Mouse (Mus musculus) brain, embryonic 14.5 days (tissue): ENCODE results near the gene Oxa1l. TPM values are rescaled to one million over a fixed set of nuclear protein-coding genes. Genes with fewer than 3 reads are reported as not detected.
"Not testable (repeated sequence)": the region's sequence is repeated elsewhere in the genome, so short reads cannot be mapped to it uniquely, and the experiment has no call there.

Source experiments
- DNase-seq: peaks from one replicate; pipeline ENCODE4 v3.0.0-alpha.2; 2011; ENCODE audit warnings: low read depth
- CTCF ChIP-seq: fragments of 200-500 bp; IDR thresholded peaks from 2 replicates; pipeline ENCODE4 v1.5.1; 2012; ENCODE audit warnings: inconsistent platforms, mild to moderate bottlenecking, moderate library complexity, borderline replicate concordance; ENCODE audit not compliant: insufficient read depth, insufficient read length; ENCODE audit errors: extremely low read depth
- POLR2A ChIP-seq: fragments of 200-500 bp; IDR thresholded peaks from 2 replicates; pipeline ENCODE4 v1.6.1; 2012; ENCODE audit warnings: mild to moderate bottlenecking, inconsistent platforms, borderline replicate concordance; ENCODE audit not compliant: poor library complexity, insufficient read depth, insufficient read length, severe bottlenecking; ENCODE audit errors: extremely low read depth
- polyA plus RNA-seq: library from polyadenylated mRNA; depleted of rRNA; stranded (reverse); fragments of >200 nt; gene quantifications from 2 replicates; pipeline ENCODE4 v1.2.3, GENCODE M21; 2012; rRNA removed

The Oxa1l gene
- 98.0 and 101 TPM in 2 replicates for polyA plus RNA-seq

GRCm38 (mm10) chr14:54360577-54361340 is at the start of gene Oxa1l:
TSS of gene Oxa1l (plus strand) at chr14:54360834.
- peak; percentile 51; the same call in 1 of the 2 replicates for TF ChIP-seq POLR2A
- TF ChIP-seq CTCF, result no peak

GRCm38 (mm10) chr14:54311763-54312162 is 48.9 kb upstream of the Oxa1l start:
- DNase-seq, result no peak
- TF ChIP-seq CTCF, result no peak
- no peak for TF ChIP-seq POLR2A

More at GRCm38 (mm10) chr14:54360577-54361340, at the start of gene Oxa1l:
- DNase-seq, result peak; percentile 98

DNA sequence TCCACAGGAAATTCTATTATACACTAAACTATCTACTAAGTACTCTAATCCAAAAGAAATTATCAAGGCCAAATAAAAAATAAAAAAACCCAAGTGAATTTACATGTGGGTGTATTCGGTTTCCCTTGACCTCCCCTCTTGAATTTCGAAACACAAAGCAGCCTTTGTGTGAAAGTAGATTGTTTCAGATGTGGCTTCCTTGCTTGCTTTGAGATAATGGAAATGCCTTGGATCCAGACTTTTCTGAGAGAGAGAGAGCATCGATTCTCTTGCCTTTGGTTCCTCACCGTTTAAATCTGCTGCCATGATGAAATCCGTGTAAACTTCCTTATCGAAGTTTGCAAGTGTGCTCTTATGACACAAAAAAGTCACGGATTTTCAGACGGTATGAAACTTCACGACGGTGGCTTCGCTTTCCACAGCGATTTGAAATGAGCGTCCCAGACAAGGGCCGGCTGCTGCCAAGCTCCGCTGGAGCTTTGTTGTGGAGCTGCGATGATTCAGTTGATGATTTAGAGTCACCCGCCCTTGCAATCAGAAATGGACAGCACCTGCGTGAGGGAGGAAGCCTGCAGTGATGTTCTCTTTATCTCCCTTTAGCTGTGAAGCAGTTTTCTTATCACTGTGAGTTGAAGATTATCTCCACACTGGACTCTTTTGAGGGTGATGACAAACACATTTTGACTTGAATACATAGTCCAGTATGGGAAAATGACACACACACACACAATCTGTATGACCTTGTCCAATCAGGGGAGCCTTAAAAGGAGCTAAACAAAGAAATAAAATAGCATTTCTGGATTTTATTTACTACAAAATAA is 38.9 kb upstream of the Oxa1l start:
- no peak for DNase-seq
- TF ChIP-seq POLR2A (no peak), CTCF (no peak)

- TF ChIP-seq CTCF (no peak), POLR2A (no peak)
- no peak for DNase-seq
These were observed 36.1 kb upstream of the Oxa1l start for GRCm38 (mm10) chr14:54324486-54324885.

DNA sequence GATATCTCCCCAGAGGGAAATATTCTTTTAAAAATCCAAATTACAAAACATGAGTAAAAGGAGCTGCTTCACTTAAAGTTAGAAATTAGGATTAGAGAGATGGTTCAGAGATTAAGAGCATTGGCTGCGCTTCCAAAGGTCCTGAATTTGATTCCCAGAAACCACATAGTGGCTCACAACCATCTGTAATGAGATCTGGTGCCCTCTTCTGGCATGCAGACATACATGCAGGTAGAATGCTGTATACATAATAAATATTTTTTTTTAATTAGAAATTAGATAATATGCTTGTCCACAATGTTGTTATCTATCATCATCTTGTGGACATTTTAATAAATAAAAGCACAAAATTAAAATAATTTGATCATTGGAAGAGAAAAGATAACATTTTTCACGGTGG is 32.1 kb upstream of the Oxa1l start:
- DNase-seq, result no peak
- TF ChIP-seq CTCF, result peak; percentile 9; the same call in 1 of the 2 replicates
- no peak for TF ChIP-seq POLR2A

GRCm38 (mm10) chr14:54329201-54329600 is 31.4 kb upstream of the Oxa1l start:
- DNase-seq, result no peak
- TF ChIP-seq CTCF (no peak), POLR2A (no peak)

- no peak for DNase-seq
- TF ChIP-seq POLR2A, result no peak
- no peak for TF ChIP-seq CTCF
These were observed 29.5 kb upstream of the Oxa1l start for GRCm38 (mm10) chr14:54331178-54331577.

- DNase-seq, result peak; percentile 91
- TF ChIP-seq CTCF (no peak), POLR2A (no peak)
These were observed 28.2 kb upstream of the Oxa1l start for GRCm38 (mm10) chr14:54332176-54333074.

DNA sequence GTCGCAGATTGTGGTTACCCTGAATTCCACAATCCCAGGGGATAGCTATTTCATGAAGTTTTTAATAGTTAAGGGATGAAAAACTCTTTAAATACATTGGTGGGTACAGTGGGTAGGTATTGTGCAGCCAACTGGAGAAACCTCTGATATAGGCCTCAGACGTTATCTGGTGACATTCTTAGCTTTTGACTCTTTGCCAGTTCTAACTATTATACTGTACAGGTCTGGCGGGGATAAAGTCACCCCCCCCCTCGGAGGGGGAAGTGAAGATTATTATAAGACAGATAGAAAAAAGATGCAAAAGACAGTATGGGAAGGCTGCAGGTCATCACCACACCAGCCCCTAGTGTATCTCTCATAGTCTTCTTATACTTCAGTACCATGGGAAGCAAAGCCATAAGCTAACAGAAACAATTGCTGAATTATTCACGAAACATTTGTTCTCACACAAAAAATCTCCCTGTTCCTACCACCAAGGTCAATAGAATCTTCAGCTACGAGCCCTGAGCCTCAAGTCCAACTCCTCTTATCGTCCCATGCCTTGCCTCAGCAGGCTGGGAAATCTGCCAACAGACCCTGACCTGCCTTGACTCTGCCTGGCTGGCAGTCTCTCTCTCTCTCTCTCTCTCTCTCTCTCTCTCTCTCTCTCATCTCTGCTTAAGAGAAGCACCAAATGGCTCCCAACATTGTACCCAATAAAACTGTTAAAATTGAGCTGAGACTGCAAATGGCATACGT is 27.0 kb upstream of the Oxa1l start:
- TF ChIP-seq POLR2A (no peak), CTCF (no peak)
- peak; percentile 46 for DNase-seq

GRCm38 (mm10) chr14:54340836-54341235 is 19.8 kb upstream of the Oxa1l start:
- DNase-seq, result no peak

DNA sequence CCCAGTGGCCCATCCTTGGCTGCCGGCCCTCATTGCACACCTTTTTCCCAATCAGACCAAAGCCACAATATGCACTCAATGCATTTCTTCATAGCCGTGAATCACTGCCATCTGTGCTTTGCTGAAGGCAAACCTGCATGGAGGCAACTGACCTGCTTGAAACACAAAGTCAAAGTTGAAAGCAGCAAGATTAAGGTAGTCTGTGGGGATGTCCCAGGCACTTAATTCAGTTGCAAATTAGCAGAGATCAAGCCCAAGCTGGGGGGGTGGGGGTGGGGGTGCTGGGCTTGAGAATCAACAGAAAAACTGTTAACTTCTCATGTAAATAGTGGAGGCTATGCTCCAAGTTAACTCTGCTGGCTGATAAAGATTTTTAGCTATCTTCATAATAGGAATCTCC is 18.8 kb upstream of the Oxa1l start:
- DNase-seq, result not testable (repeated sequence)

More at GRCm38 (mm10) chr14:54340836-54341235, 19.8 kb upstream of the Oxa1l start:
- no peak for TF ChIP-seq POLR2A

DNA sequence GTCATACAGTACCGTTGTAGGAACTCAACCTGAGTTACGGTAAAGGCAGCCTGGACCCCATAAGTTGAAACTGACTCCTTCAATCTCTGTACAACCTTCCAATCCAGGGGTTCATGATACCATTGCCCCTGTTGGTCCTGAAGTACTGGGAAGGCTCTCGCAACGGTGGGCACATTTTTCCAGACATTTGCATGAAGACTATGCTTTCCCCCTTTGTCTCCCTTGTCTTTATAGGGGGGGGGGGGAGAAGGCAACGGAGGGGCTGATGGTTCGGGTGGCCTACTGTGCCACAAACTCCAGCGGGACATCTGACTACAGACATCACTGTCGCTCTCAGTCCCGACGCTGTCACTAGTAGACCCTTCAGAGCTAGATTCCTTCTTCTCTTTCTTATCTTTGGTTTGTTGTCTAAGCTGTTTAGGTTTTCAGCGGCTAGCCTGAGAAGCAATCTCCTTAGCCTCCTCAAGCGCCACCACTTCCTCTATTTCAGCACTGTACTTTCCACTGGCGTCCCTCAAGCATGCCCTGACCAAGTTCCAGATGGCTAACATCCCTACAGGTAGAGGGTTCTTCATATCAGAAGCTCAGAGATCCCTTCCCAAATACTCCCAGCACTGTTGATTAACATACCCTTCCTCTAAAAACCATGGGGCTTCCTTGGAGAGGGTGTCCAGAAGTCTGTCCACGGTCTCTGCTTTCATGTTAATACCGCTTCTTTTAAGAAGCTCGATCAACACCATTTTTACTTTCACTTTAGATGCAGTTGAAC is 9.7 kb upstream of the Oxa1l start:
- not testable (repeated sequence) for DNase-seq

DNA sequence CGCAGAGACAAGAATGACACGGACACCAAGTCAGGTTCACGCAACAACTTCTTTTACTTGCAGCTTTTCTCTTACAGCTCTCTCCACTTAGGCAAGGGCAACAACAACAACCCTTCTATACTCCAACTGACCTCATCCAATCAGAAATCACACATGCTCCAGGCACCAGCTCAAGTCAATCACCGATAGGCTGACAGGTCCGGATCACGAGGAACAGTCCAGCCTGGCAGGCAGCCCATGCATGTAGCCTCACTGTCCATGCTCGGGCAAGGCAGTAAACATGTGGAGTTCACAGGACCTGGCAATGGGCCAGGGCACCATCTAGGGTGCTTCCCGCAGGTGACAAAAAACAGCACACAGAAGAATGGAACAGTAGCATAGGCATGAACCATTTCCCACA is 8.3 kb upstream of the Oxa1l start:
- TF ChIP-seq POLR2A, result no peak
- no peak for TF ChIP-seq CTCF
- no peak for DNase-seq
